Mouse (Mus musculus) cerebellum, adult (tissue): ENCODE data around the gene Tshz2.
A peak's percentile ranks its signal among the peaks of the same experiment; 100 is the strongest.

Experiments
- ATAC-seq: cut with Nextera tagmentation; 2 replicates; pipeline ENCODE4 v1.9.2; 2017; ENCODE audit warnings: mild to moderate bottlenecking, moderate library complexity, mixed read lengths; ENCODE audit not compliant: insufficient number of reproducible peaks, low FRiP score, low TSS enrichment

Tshz2 gene

GRCm38 (mm10) chr2:169621201-169621710, 11.6 kb upstream of the Tshz2 start:
- no peak for ATAC-seq

GRCm38 (mm10) chr2:169630070-169630469, 2.7 kb upstream of the Tshz2 start:
- no peak for ATAC-seq

GRCm38 (mm10) chr2:169633491-169634289, 877 bp downstream of the Tshz2 start:
- ATAC-seq, result peak; percentile 18; the same call in 1 of the 2 replicates

- ATAC-seq, result no peak
Observed at GRCm38 (mm10) chr2:169634619-169635382, 2.0 kb downstream of the Tshz2 start.

GRCm38 (mm10) chr2:169635428-169635827, 2.6 kb downstream of the Tshz2 start:
- no peak for ATAC-seq

GRCm38 (mm10) chr2:169636414-169636813, 3.6 kb downstream of the Tshz2 start:
- ATAC-seq, result no peak

- no peak for ATAC-seq
Observed at GRCm38 (mm10) chr2:169641547-169641946, 8.7 kb downstream of the Tshz2 start.

- no peak for ATAC-seq
Observed at GRCm38 (mm10) chr2:169642420-169642819, 9.6 kb downstream of the Tshz2 start.

GRCm38 (mm10) chr2:169647091-169647490, 14.3 kb downstream of the Tshz2 start:
- ATAC-seq, result no peak

- ATAC-seq, result no peak
Observed at GRCm38 (mm10) chr2:169649262-169649885, 16.6 kb downstream of the Tshz2 start.

- no peak for ATAC-seq
Observed at GRCm38 (mm10) chr2:169653282-169653681, 20.5 kb downstream of the Tshz2 start.

- no peak for ATAC-seq
Observed at GRCm38 (mm10) chr2:169663792-169664191, 31.0 kb downstream of the Tshz2 start.

- ATAC-seq, result no peak
Observed at GRCm38 (mm10) chr2:169671264-169671663, 38.5 kb downstream of the Tshz2 start.

GRCm38 (mm10) chr2:169673786-169674185, 41.0 kb downstream of the Tshz2 start:
- ATAC-seq, result no peak

- no peak for ATAC-seq
Observed at GRCm38 (mm10) chr2:169674209-169674608, 41.4 kb downstream of the Tshz2 start.

- ATAC-seq, result no peak
Observed at GRCm38 (mm10) chr2:169679264-169679663, 46.5 kb downstream of the Tshz2 start.

GRCm38 (mm10) chr2:169679951-169680350, 47.1 kb downstream of the Tshz2 start:
- ATAC-seq, result no peak

- ATAC-seq, result no peak
Observed at GRCm38 (mm10) chr2:169685260-169685659, 52.4 kb downstream of the Tshz2 start.

- no peak for ATAC-seq
Observed at GRCm38 (mm10) chr2:169685747-169686146, 52.9 kb downstream of the Tshz2 start.

- no peak for ATAC-seq
Observed at GRCm38 (mm10) chr2:169686697-169687430, 54.1 kb downstream of the Tshz2 start.
